Mouse (Mus musculus) ES-E14 (cell line): ENCODE measurements around the gene Lrp1. TPM values are rescaled to one million over a fixed set of nuclear protein-coding genes. Genes with fewer than 3 reads are reported as not detected.

Experiments
- DNase-seq: peaks from one replicate; pipeline ENCODE4 v3.0.0-alpha.2; 2013; ENCODE audit warnings: low read depth, low spot score
- H3K27ac ChIP-seq: 2 replicates; pipeline ENCODE4 v1.5.1; 2012; ENCODE audit warnings: low read depth, mild to moderate bottlenecking, low read length, moderate library complexity, mixed read lengths; ENCODE audit not compliant: poor library complexity, insufficient read depth, severe bottlenecking
- H3K36me3 ChIP-seq: 2 replicates; pipeline ENCODE4 v1.6.1; 2012; ENCODE audit warnings: mild to moderate bottlenecking, low read length, moderate library complexity, mixed read lengths; ENCODE audit not compliant: control insufficient read depth, poor library complexity, insufficient read depth, severe bottlenecking
- H3K4me1 ChIP-seq, 2 experiments: fragments of 150-350 bp in 1 of 2; sonication (generic) in 1 of 2; 2 replicates each; pipeline ENCODE4 v1.6.1; 2012; ENCODE audit warnings: low read length in 2 of 2, mild to moderate bottlenecking in 1 of 2, mixed read lengths in 1 of 2; ENCODE audit not compliant: control insufficient read depth in 2 of 2, insufficient read depth in 2 of 2, poor library complexity in 1 of 2
- H3K4me3 ChIP-seq, 2 experiments: fragments of 150-350 bp in 1 of 2; sonication (generic) in 1 of 2; 2 replicates each; pipeline ENCODE4 v1.5.1; 2012; ENCODE audit warnings: low read length in 2 of 2, low read depth in 1 of 2, mild to moderate bottlenecking in 1 of 2, mixed read lengths in 1 of 2; ENCODE audit not compliant: insufficient read depth in 1 of 2, poor library complexity in 1 of 2, severe bottlenecking in 1 of 2
- H3K9ac ChIP-seq: 2 replicates; pipeline ENCODE4 v1.6.1; 2012; ENCODE audit warnings: low read depth, mild to moderate bottlenecking, low read length, mixed read lengths; ENCODE audit not compliant: poor library complexity, insufficient read depth, severe bottlenecking
- H3K9me3 ChIP-seq: fragments of 150-350 bp; sonication (generic); 2 replicates; pipeline ENCODE4 v1.6.1; 2012; ENCODE audit warnings: low read depth, mild to moderate bottlenecking, low read length; ENCODE audit not compliant: control insufficient read depth, insufficient read depth
- CHD2 ChIP-seq: IDR thresholded peaks from 2 replicates; pipeline ENCODE4 v1.6.1; 2014; ENCODE audit warnings: mild to moderate bottlenecking, low read depth, low read length, inconsistent platforms
- HCFC1 ChIP-seq: IDR thresholded peaks from 2 replicates; pipeline ENCODE4 v1.6.1; 2012; ENCODE audit warnings: low read length, inconsistent platforms, borderline replicate concordance; ENCODE audit not compliant: insufficient read depth
- MAFK ChIP-seq: IDR thresholded peaks from 2 replicates; pipeline ENCODE4 v1.6.1; 2014; ENCODE audit warnings: mild to moderate bottlenecking, low read depth, low read length, inconsistent platforms; ENCODE audit not compliant: insufficient read depth
- ZC3H11A ChIP-seq: IDR thresholded peaks from 2 replicates; pipeline ENCODE4 v1.6.1; 2012; ENCODE audit warnings: low read depth, mild to moderate bottlenecking, inconsistent platforms, low read length, borderline replicate concordance
- ZNF384 ChIP-seq: IDR thresholded peaks from 2 replicates; pipeline ENCODE4 v1.6.1; 2012; ENCODE audit warnings: low read depth, low read length, inconsistent platforms
- in situ Hi-C, 2 experiments: fragments of 600-800 bp; cut with MboI; formaldehyde crosslinking; loops; one replicate each; pipeline ENCODE4 v1.15.1; 2025; ENCODE audit warnings: low sequenced_read_pairs in 2 of 2, inconsistent platforms in 1 of 2; ENCODE audit not compliant: unreplicated experiment in 2 of 2
- total RNA-seq: library from RNA; depleted of rRNA; stranded (reverse); fragments of 300-350 nt; gene quantifications from 2 replicates; pipeline ENCODE4 v1.2.3, GENCODE M21; 2012

The Lrp1 gene
- total RNA-seq, 1 experiment, result 69.6 TPM

GRCm38 (mm10) chr10:127621191-127622056 lies 476 bp upstream of the Lrp1 start:
- Histone ChIP-seq H3K36me3 (no peaks in the 10 kb centered on the region), H3K9me3 (no peaks in the 10 kb centered on the region; the same call in 1 of the 2 replicates), H3K4me3 (peak overlapping the region; percentile 66 to 72), H3K27ac (peak overlapping the region; percentile 43; the same call in 1 of the 2 replicates), H3K9ac (peak overlapping the region; percentile 47; the same call in 1 of the 2 replicates), H3K4me1 (peaks cover 4 to 14% of the 10 kb centered on the region in 2 experiments; a peak in 3 of 4 replicates)
- peak; percentile 91 for DNase-seq
- in situ Hi-C loops, result no loop called here
- TF ChIP-seq ZC3H11A, result no peak
- TF ChIP-seq MAFK, result no peak
- peak; percentile 43; the same call in 1 of the 2 replicates for TF ChIP-seq HCFC1
- TF ChIP-seq CHD2, result no peak
- TF ChIP-seq ZNF384, result no peak; the same call in 1 of the 2 replicates

DNA sequence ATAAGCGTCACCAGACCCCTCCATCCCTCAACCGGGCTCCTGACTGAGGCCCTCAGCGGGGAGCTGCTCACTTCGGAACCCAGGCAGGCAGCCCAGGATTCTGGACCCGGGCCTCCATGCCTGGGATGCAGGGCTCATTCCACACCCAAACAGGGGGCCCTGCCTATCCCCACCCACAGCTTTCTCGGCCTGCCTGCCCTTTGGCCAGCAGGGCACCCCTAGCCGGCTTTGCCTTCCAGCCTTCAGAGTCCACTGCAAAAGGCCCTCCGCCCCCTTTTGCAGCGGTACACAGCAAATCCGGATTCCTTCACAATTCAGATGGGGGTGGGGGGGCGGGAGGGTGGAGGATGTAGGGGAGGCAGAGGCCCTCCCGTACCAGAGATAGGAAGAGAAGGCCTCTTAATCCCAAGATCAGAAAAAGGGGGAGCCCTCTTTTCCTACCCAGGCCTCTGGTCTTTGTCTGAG lies 975 bp downstream of the Lrp1 start:
- H3K4me3 ChIP-seq, result peak overlapping the region; percentile 66 to 72
- DNase-seq, result no peak
- no peak for TF ChIP-seq MAFK
- TF ChIP-seq ZNF384, result no peak
- TF ChIP-seq HCFC1, result no peak
- no peak for TF ChIP-seq CHD2
- no peak for TF ChIP-seq ZC3H11A
- H3K9me3 ChIP-seq, result no peaks in the 10 kb centered on the region
- in situ Hi-C loops, result no loop called here
- H3K27ac ChIP-seq, result no peak overlapping the region
- H3K4me1 ChIP-seq, result peaks cover 9 to 22% of the 10 kb centered on the region in 2 experiments; a peak in 3 of 4 replicates
- no peak overlapping the region for H3K9ac ChIP-seq
- H3K36me3 ChIP-seq, result no peaks in the 10 kb centered on the region

DNA sequence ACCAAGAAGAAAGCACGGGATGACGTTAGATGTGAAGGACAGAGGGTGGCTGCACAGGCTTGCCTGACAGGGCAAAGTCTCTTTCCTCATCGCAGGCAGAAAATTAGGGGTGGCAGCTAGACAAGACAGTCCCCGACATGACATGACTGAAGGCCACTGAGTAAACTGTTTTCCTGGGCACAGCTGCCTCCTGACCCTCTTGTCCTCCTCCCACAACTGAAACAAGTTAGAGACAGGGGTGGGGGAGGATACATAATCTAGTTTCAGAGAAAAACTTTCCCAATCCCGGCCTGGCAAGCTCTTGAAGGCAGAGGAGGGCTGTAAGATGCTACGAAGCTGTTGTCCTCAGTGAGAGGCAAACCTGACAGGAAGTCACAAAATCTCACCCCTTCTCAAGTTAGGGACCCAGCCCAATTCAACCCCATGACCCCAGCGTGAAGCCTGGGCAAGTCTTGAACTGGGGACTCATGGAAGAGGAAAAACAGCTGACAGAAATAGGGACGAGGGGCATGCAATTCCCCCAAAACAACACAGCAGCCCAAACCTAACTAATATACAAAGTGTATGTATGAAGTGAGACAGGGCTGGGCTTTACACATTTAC lies 1.7 kb downstream of the Lrp1 start:
- TF ChIP-seq CHD2 (no peak), MAFK (no peak)
- H3K9ac ChIP-seq, result no peak overlapping the region
- peaks cover 9 to 24% of the 10 kb centered on the region in 2 experiments; a peak in 3 of 4 replicates for H3K4me1 ChIP-seq
- H3K36me3 ChIP-seq, result no peaks in the 10 kb centered on the region
- no peak for DNase-seq
- in situ Hi-C loops, result no loop called here
- no peak overlapping the region for H3K4me3 ChIP-seq
- no peak overlapping the region for H3K27ac ChIP-seq
- H3K9me3 ChIP-seq, result no peaks in the 10 kb centered on the region

DNA sequence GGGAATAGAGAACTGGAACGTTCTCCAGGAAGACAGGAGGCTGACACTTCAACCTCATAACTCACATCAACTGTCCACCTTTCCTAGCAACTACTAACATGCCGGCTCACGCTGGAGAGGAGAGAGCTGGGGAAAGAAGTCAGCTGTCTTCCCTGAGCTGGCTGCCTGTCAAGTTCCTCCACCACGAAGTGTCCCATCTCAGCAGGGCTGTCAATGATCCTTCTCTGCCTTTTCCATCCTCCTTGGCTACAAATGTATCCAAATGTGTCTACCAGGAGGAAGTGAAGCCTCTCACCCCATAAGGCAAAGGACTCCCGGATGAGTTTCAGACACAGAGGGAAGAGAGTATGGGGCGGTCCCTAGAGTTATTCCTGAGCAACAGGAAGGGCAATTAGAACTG lies 2.8 kb downstream of the Lrp1 start:
- Histone ChIP-seq H3K9me3 (no peaks in the 10 kb centered on the region), H3K4me3 (no peak overlapping the region), H3K27ac (no peak overlapping the region), H3K9ac (no peak overlapping the region), H3K4me1 (peaks cover 9 to 24% of the 10 kb centered on the region in 2 experiments; a peak in 3 of 4 replicates), H3K36me3 (no peaks in the 10 kb centered on the region)
- in situ Hi-C loops, result no loop called here
- no peak for TF ChIP-seq MAFK
- no peak for TF ChIP-seq CHD2
- TF ChIP-seq ZC3H11A, result no peak
- no peak for TF ChIP-seq HCFC1
- no peak for TF ChIP-seq ZNF384
- no peak for DNase-seq
